Mouse (Mus musculus): ENCODE data around the gene Gm6685. TPM values are rescaled to one million over a fixed set of nuclear protein-coding genes. Genes with fewer than 3 reads are reported as not detected.

Gene Gm6685
- not detected for polyA plus RNA-seq (2015; fragmentation: Illumina TruSeq; extraction: RNeasy Lipid Tissue Mini Kit (QIAGEN cat#74804); ENCODE audit: low read depth, low replicate concordance)

GRCm38 (mm10) chr11:28339224-28340150, at the start of gene Gm6685:
TSS of gene Gm6685 (minus strand) at chr11:28339867.

Other genes with a start within 250 kb of the Gm6685 start
- gene Ccdc85a, start 244.5 kb upstream of the Gm6685 start, polyA plus RNA-seq (2015; fragmentation: Illumina TruSeq; extraction: RNeasy Lipid Tissue Mini Kit (QIAGEN cat#74804); ENCODE audit: low read depth, low replicate concordance): 55.0 TPM

Measured in brain, adult 10 weeks (tissue).